Mouse (Mus musculus) thymus, adult 18-20 months (tissue): ENCODE results near the gene Tgm4.
A peak's percentile ranks its signal among the peaks of the same experiment; 100 is the strongest.

Experiments used
- DNase-seq, 2 experiments: peaks; one replicate each; pipeline ENCODE4 v3.0.0; 2022; ENCODE audit warnings: mixed read lengths in 2 of 2

Tgm4 gene

DNA sequence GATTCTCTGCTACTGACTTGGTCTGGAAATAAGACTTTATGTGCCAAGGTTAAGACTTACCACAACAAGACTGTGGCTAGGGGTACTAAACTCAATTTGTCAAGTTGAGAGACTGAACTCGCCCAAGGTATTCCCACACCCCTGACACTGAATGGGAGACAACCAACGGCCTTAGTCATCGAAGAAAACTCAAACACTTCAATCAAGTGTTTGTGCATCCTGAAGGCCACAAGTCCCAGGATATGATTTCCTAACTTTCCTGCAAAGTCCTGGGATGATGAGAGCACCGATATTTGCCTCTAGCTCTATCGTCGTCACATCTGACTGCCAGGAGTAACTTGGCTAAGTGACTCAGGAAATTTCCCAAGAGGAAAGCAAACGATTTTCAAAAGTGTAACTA lies 74.7 kb downstream of the Tgm4 start:
- no peak for DNase-seq

DNA sequence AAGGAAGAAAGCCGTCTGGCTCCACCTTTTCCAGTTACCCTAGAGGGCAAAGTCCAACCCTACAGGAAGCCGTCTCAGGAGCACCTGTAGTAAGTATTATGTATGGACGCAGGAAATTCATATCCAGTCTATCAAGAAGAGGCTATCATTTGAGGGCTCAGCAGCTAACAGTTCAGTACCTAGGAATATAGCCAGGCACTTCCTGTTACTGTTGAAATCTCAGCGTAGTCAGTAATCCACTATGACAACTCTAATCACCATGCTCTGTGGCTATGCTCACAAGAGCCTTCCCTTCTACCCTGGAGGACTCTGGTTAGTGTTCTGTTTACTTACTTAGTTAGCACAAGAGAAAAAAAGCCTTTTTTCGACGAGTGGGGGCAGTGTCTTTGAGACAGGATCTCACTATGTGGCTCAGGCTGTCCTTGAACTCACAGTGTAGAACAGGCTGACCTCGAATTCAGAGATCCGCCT lies 77.3 kb downstream of the Tgm4 start:
- DNase-seq = no peak

DNA sequence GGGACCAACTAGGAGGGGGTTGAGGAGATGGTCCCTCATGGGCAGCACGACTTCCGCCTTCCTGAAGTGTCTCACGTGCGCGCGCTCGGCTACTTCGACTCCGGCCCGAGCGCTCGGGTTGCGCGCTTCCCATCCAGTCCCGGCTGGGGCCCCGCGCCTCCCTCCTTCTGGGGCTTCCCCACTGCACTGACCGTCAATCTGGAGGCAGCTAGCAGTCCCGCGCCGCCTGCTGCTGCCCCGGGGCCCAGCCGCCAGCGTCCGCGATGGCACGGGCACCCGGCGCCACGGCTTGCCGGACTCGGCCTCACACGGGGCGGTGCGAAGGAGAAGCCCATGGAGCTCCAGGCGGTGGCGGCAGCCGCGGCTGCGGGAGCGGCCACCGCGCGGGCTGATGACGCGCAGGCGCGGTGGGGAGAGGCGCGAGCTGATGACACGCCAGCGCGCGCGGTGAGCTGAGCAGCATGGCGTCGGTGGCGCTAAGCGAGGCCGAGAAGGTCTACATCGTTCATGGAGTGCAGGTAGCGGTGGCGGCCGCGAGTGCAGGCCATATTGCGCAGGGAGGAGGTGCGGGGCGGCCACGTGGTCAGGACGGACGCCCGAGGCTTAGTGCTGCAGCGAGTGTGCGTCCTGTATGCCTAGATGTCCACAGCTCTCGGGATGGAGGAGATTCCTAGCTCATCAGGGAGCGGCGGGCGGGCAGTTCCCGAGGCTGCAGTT lies 78.4 kb downstream of the Tgm4 start, which contains the start of the genes Zdhhc3 and Exosc7:
TSS of gene Zdhhc3 (minus strand) at position 401 of the 717 bp plus-strand sequence.
TSS of gene Exosc7 (plus strand) at position 411 of the 717 bp plus-strand sequence.
- DNase-seq = peak; percentile 64 to 66

DNA sequence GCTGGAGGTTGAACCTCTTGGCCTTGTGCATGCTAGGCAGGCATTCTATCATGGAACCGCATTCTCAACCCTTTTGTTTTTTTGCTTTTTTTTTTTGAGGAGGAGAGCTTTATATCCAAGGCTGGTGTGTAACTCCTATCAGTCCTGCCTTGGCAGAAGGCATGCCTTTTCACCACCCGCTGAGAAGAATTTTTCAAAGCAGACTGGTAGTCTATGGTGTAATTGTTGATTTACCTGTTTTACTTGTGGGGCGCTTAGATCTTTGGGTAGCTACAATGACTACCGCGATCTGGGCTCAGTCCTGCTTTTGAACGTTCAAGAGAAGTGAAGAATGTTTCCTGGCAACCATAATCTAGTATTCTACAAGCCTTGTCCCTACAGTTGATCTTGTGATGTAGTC lies 79.4 kb downstream of the Tgm4 start:
- DNase-seq = no peak

DNA sequence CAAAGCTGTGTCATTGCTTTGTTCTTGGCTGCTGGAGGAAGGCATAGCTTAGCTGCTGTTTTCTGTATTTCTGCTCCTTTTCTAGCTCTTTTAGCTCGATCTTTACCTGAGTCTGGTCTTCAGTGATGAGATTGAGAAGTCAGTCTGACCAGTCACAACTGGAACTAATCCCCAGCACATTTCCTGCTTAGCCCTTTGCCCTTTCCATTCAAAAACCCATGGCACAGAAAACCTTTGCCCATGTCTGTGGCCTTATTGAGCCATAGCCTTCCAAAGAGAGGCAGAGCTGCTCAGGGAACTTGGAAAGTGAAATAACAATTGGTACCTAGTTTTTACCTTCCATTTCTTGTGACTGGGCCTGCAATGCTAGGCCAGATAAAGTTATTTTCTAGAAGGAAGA lies 81.0 kb downstream of the Tgm4 start:
- DNase-seq = no peak
